Mouse (Mus musculus) lung, embryonic 16.5 days (tissue): ENCODE measurements around the gene Habp4. TPM values are rescaled to one million over a fixed set of nuclear protein-coding genes. Genes with fewer than 3 reads are reported as not detected.

Source experiments
- ATAC-seq: fragments of 200-750 bp; cut with Nextera tagmentation; 2 replicates; pipeline ENCODE4 v1.8.0; 2017; ENCODE audit warnings: low read depth, mild to moderate bottlenecking, moderate library complexity
- H3K27ac ChIP-seq: fragments of 300-500 bp; sonication (generic); 2 replicates; pipeline ENCODE4 v1.5.1; 2014; ENCODE audit warnings: mild to moderate bottlenecking, control low read depth, low read length
- H3K27me3 ChIP-seq: fragments of 300-500 bp; sonication (generic); 2 replicates; pipeline ENCODE4 v1.6.1; 2014; ENCODE audit warnings: low read depth, low read length, mixed read lengths; ENCODE audit not compliant: control insufficient read depth, insufficient read depth
- H3K36me3 ChIP-seq: fragments of 300-500 bp; sonication (generic); 2 replicates; pipeline ENCODE4 v1.6.1; 2014; ENCODE audit warnings: low read length; ENCODE audit not compliant: control insufficient read depth, insufficient read depth
- H3K4me1 ChIP-seq: fragments of 300-500 bp; sonication (generic); replicated peaks from 2 replicates; pipeline ENCODE4 v1.6.1; 2014; ENCODE audit warnings: low read length, mixed read lengths; ENCODE audit not compliant: control insufficient read depth, insufficient read depth
- H3K4me2 ChIP-seq: fragments of 300-500 bp; sonication (generic); 2 replicates; pipeline ENCODE4 v1.6.1; 2014; ENCODE audit warnings: low read depth, low read length, control low read depth
- H3K4me3 ChIP-seq: fragments of 300-500 bp; sonication (generic); 2 replicates; pipeline ENCODE4 v1.5.1; 2014; ENCODE audit warnings: mild to moderate bottlenecking, low read length, control low read depth
- H3K9ac ChIP-seq: fragments of 300-500 bp; sonication (generic); 2 replicates; pipeline ENCODE4 v1.6.1; 2014; ENCODE audit warnings: low read length, control low read depth
- H3K9me3 ChIP-seq: fragments of 300-500 bp; sonication (generic); 2 replicates; pipeline ENCODE4 v1.6.1; 2016; ENCODE audit warnings: low read length; ENCODE audit not compliant: control insufficient read depth
- WGBS: fragments of 180-500 bp; shearing (Covaris S2); extraction: QIAGEN DNeasy Blood & Tissue Kit; methylation state at CpG from one replicate; pipeline ENCODE4 v1.1.7; 2014; 5-methylcytosine and 5-hydroxymethylcytosine counted together
- polyA plus RNA-seq: library from polyadenylated mRNA; unstranded; fragments of >200 nt; fragmentation: Nextera tagmentation; extraction: Ambion mirVana; gene quantifications from 2 replicates; pipeline ENCODE4 v1.2.1, GENCODE M21; 2015

The Habp4 gene
- polyA plus RNA-seq, 1 experiment from 2014 or later, result 18.0 TPM

GRCm38 (mm10) chr13:64162626-64163025 lies 1.0 kb downstream of the Habp4 start:
- no peak; the same call in 1 of the 2 replicates for ATAC-seq
- Histone ChIP-seq H3K36me3 (peaks cover 5% of the 10 kb centered on the region; the same call in 1 of the 2 replicates), H3K4me1 (peaks cover 12% of the 10 kb centered on the region), H3K9ac (peak overlapping the region; percentile 88), H3K27ac (no peak overlapping the region), H3K9me3 (peaks cover 10% of the 10 kb centered on the region), H3K27me3 (no peaks in the 10 kb centered on the region; the same call in 1 of the 2 replicates), H3K4me3 (peak overlapping the region; percentile 73), H3K4me2 (peak overlapping the region; percentile 98)
- WGBS, result 5% methylated on average over 14 of the region's 14 CpGs

- 34% methylated on average over 13 of the region's 13 CpGs for WGBS
- peak overlapping the region; percentile 88 for H3K9ac ChIP-seq
- peaks cover 7% of the 10 kb centered on the region; the same call in 1 of the 2 replicates for H3K36me3 ChIP-seq
- no peaks in the 10 kb centered on the region; the same call in 1 of the 2 replicates for H3K27me3 ChIP-seq
- peak overlapping the region; percentile 73 for H3K4me3 ChIP-seq
- H3K9me3 ChIP-seq, result peaks cover 11% of the 10 kb centered on the region
- H3K4me1 ChIP-seq, result peaks cover 12% of the 10 kb centered on the region
- no peak overlapping the region for H3K27ac ChIP-seq
- H3K4me2 ChIP-seq, result peak overlapping the region; percentile 98
- ATAC-seq, result no peak
Measured at GRCm38 (mm10) chr13:64163147-64163715, 1.6 kb downstream of the Habp4 start.

DNA sequence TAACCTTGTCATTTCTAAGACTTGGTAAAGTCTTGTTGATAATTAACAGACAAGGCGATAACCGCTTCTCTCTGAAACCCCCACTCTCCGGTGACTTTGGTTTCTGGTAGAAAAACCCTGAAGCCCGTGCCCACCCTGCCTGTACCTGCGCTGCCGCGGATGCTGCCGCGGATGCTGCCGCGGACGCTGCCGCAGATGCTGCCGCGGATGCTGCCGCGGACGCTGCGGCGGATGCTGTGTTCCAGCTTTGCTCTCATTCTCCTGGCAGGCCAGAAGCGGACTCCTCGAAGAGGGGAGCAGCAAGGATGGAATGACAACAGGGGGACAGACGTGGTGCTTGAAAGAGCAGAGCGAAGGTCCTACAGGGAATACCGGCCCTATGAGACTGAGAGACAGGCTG lies 8.1 kb downstream of the Habp4 start:
- no peak overlapping the region for H3K9ac ChIP-seq
- H3K4me2 ChIP-seq, result no peak overlapping the region
- no peak overlapping the region for H3K4me3 ChIP-seq
- H3K9me3 ChIP-seq, result peaks cover 43% of the 10 kb centered on the region
- H3K27ac ChIP-seq, result no peak overlapping the region
- peaks cover 46% of the 10 kb centered on the region for H3K36me3 ChIP-seq
- no peak for ATAC-seq
- H3K4me1 ChIP-seq, result no peaks in the 10 kb centered on the region
- 98% methylated on average over 25 of the region's 25 CpGs for WGBS
- no peaks in the 10 kb centered on the region for H3K27me3 ChIP-seq

DNA sequence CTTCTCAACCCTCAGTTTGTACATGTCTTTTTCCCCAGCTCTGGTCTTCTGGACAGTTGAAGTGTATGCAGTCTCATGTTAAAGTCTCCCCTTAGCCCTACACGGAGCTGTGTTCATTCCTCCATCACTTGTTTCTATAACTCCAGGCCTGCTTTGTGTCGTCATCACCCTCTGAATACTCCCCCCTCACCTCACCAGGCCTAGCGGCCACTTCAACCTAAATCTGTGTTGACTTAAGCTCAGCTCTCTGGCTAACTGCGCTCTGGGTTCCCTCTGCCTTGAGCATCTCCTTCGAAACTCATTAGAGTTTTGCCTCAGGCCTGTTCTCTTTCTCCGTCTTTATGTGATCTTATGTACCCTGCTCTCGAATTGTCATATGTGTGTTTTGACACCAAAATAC lies 16.4 kb downstream of the Habp4 start:
- Histone ChIP-seq H3K27ac (no peak overlapping the region), H3K4me1 (no peaks in the 10 kb centered on the region), H3K9me3 (no peaks in the 10 kb centered on the region), H3K9ac (no peak overlapping the region), H3K27me3 (no peaks in the 10 kb centered on the region), H3K4me2 (no peak overlapping the region), H3K36me3 (peaks cover 4% of the 10 kb centered on the region), H3K4me3 (no peak overlapping the region)
- ATAC-seq, result peak; percentile 66; the same call in 1 of the 2 replicates
- WGBS, result 50% methylated on average over 7 of the region's 7 CpGs

DNA sequence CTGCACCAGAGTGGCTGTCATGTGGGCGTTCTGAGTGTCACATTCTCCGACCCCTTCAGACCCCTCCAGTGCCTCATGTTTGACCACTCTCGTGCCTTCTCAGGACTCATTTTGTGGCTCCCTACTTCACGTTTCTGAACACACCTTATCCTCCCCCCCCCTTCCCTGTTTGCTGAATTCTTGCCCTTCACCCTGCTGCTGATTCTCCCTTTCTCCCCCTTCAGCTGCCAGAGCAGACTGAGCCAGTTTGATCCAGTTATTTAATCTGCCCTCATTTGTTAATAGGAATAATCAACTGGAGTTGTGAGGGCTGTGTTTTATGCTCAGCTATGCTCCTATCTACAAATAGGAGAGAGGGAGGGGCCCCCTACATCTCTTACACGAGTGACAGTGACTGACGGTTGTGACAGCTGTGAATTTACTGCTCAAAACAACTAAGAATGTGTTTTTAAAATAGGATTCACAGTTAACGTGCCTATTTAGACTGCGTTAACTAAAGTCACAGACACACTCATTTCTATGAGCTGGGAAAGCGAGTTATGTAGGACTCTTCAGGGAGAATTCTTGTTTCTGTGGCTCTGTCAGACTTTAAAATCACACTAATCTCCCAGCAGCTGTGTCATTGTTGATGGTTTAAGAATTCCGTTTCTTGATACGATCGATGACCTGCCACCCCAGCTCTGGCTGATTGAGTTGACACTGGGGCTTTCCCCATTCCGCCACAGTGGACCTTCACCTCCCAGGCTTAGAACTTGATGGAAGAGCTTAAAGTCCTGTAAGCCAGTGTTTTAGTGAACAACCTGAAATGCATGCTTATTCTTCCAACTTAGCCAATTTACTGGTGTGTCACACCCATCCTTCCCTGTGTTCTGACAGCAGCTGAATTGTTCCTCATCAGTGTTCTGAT lies 17.4 kb downstream of the Habp4 start:
- Histone ChIP-seq H3K4me3 (no peak overlapping the region), H3K36me3 (0 out of 2 replicates have a peak, but pooled peaks cover under 1% of the 10 kb centered on the region), H3K9ac (no peak overlapping the region), H3K9me3 (no peaks in the 10 kb centered on the region), H3K4me2 (no peak overlapping the region), H3K4me1 (no peaks in the 10 kb centered on the region), H3K27me3 (no peaks in the 10 kb centered on the region), H3K27ac (no peak overlapping the region)
- WGBS, result 63% methylated on average over 13 of the region's 13 CpGs
- ATAC-seq, result no peak; the same call in 1 of the 2 replicates

GRCm38 (mm10) chr13:64180300-64180699 lies 18.7 kb downstream of the Habp4 start:
- H3K27me3 ChIP-seq, result no peaks in the 10 kb centered on the region
- H3K4me1 ChIP-seq, result no peaks in the 10 kb centered on the region
- 87% methylated on average over 4 of the region's 4 CpGs for WGBS
- no peak overlapping the region for H3K4me2 ChIP-seq
- no peak for ATAC-seq
- H3K36me3 ChIP-seq, result peaks cover 2% of the 10 kb centered on the region; the same call in 1 of the 2 replicates
- H3K9ac ChIP-seq, result no peak overlapping the region
- no peak overlapping the region for H3K4me3 ChIP-seq
- H3K9me3 ChIP-seq, result no peaks in the 10 kb centered on the region
- no peak overlapping the region for H3K27ac ChIP-seq

GRCm38 (mm10) chr13:64180888-64181287 lies 19.3 kb downstream of the Habp4 start:
- no peak overlapping the region for H3K4me2 ChIP-seq
- H3K36me3 ChIP-seq, result peaks cover 5% of the 10 kb centered on the region; the same call in 1 of the 2 replicates
- no peaks in the 10 kb centered on the region for H3K9me3 ChIP-seq
- H3K27ac ChIP-seq, result no peak overlapping the region
- no peaks in the 10 kb centered on the region for H3K4me1 ChIP-seq
- H3K4me3 ChIP-seq, result no peak overlapping the region
- 73% methylated on average over 3 of the region's 3 CpGs for WGBS
- no peak for ATAC-seq
- no peaks in the 10 kb centered on the region for H3K27me3 ChIP-seq
- H3K9ac ChIP-seq, result no peak overlapping the region

GRCm38 (mm10) chr13:64182091-64182490 lies 20.5 kb downstream of the Habp4 start:
- Histone ChIP-seq H3K27me3 (no peaks in the 10 kb centered on the region), H3K4me1 (no peaks in the 10 kb centered on the region), H3K9me3 (no peaks in the 10 kb centered on the region), H3K4me2 (no peak overlapping the region), H3K27ac (no peak overlapping the region), H3K4me3 (no peak overlapping the region), H3K9ac (no peak overlapping the region), H3K36me3 (peaks cover 5% of the 10 kb centered on the region; the same call in 1 of the 2 replicates)
- ATAC-seq, result no peak
- WGBS, result 87% methylated on average over 2 of the region's 2 CpGs

DNA sequence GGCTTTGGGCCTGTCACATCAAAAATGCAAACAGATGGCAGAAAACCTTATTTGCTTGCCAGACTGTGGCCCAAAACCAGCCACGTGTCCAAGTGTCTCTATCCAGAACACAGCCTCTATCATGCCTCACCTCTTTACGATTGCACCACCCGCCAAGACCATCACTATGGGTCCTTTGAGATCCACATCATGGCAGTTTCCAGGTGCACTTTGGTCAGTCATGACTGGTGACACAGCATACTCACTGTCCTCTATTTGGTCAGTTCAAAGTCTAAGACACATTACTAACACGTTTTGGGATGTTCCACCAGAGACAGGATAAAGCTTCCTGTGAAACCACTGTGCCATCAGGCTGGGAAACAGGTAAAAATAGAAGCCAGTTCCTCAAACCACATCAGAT lies 22.0 kb downstream of the Habp4 start:
- WGBS, result 79% methylated on average over 4 of the region's 4 CpGs
- Histone ChIP-seq H3K4me2 (no peak overlapping the region), H3K36me3 (peaks cover 5% of the 10 kb centered on the region; the same call in 1 of the 2 replicates), H3K4me1 (no peaks in the 10 kb centered on the region), H3K9me3 (no peaks in the 10 kb centered on the region), H3K4me3 (no peak overlapping the region), H3K27ac (no peak overlapping the region), H3K9ac (no peak overlapping the region), H3K27me3 (no peaks in the 10 kb centered on the region)
- no peak for ATAC-seq
